Mouse (Mus musculus) lung, postnatal 0 days (tissue): ENCODE measurements around the gene Apoe. TPM values are rescaled to one million over a fixed set of nuclear protein-coding genes. Genes with fewer than 3 reads are reported as not detected.

Source experiments
- ATAC-seq: fragments of 200-750 bp; cut with Nextera tagmentation; 2 replicates; pipeline ENCODE4 v1.8.0; 2017; ENCODE audit warnings: moderate library complexity
- DNase-seq: peaks from one replicate; pipeline ENCODE4 v3.0.0-alpha.2; 2016; ENCODE audit warnings: low spot score
- H3K27ac ChIP-seq: fragments of 300-500 bp; sonication (generic); 2 replicates; pipeline ENCODE4 v1.5.1; 2014; ENCODE audit warnings: antibody characterized with exemption, mild to moderate bottlenecking, low read length, mixed read lengths
- H3K27me3 ChIP-seq: fragments of 300-500 bp; sonication (generic); replicated peaks from 2 replicates; pipeline ENCODE4 v1.6.1; 2014; ENCODE audit warnings: low read length, mixed read lengths; ENCODE audit not compliant: insufficient read depth
- H3K36me3 ChIP-seq: fragments of 300-500 bp; sonication (generic); 2 replicates; pipeline ENCODE4 v1.6.1; 2014; ENCODE audit warnings: low read length, mixed read lengths; ENCODE audit not compliant: insufficient read depth
- H3K4me1 ChIP-seq: fragments of 300-500 bp; sonication (generic); 2 replicates; pipeline ENCODE4 v1.6.1; 2014; ENCODE audit warnings: antibody characterized with exemption, low read depth, low read length, mixed read lengths; ENCODE audit not compliant: insufficient read depth
- H3K4me2 ChIP-seq: fragments of 300-500 bp; sonication (generic); replicated peaks from 2 replicates; pipeline ENCODE4 v1.6.1; 2014; ENCODE audit warnings: low read depth, mild to moderate bottlenecking, low read length, moderate library complexity, mixed read lengths
- H3K4me3 ChIP-seq: fragments of 300-500 bp; sonication (generic); 2 replicates; pipeline ENCODE4 v1.5.1; 2014; ENCODE audit warnings: low read depth, low read length
- H3K9ac ChIP-seq: fragments of 300-500 bp; sonication (generic); replicated peaks from 2 replicates; pipeline ENCODE4 v1.6.1; 2014; ENCODE audit warnings: low read depth, mild to moderate bottlenecking
- H3K9me3 ChIP-seq: fragments of 300-500 bp; sonication (generic); 2 replicates; pipeline ENCODE4 v1.6.1; 2016; ENCODE audit warnings: low read length, mixed read lengths
- CTCF ChIP-seq: IDR thresholded peaks from 2 replicates; pipeline ENCODE4 v1.5.1; 2016; ENCODE audit warnings: antibody characterized with exemption, mild to moderate bottlenecking
- EP300 ChIP-seq: IDR thresholded peaks from 2 replicates; pipeline ENCODE4 v1.6.1; 2016; ENCODE audit warnings: antibody characterized with exemption, mild to moderate bottlenecking, control low read depth
- WGBS: fragments of 180-500 bp; shearing (Covaris S2); extraction: QIAGEN DNeasy Blood & Tissue Kit; methylation state at CpG from one replicate; pipeline ENCODE4 v1.1.7; 2014; 5-methylcytosine and 5-hydroxymethylcytosine counted together
- polyA plus RNA-seq: library from polyadenylated mRNA; unstranded; fragments of >200 nt; fragmentation: Nextera tagmentation; extraction: Ambion mirVana; gene quantifications from 2 replicates; pipeline ENCODE4 v1.2.1, GENCODE M21; 2015

Gene Apoe
- polyA plus RNA-seq, 1 experiment from 2014 or later: 1,006 TPM

- H3K4me1 ChIP-seq: peaks cover 21% of the 10 kb centered on the region; the same call in 1 of the 2 replicates
- no peaks in the 10 kb centered on the region for H3K27me3 ChIP-seq
- TF ChIP-seq EP300 (no peak), CTCF (no peak)
- no peak overlapping the region for H3K4me2 ChIP-seq
- no peaks in the 10 kb centered on the region for H3K9me3 ChIP-seq
- WGBS: 75% methylated on average over 6 of the region's 6 CpGs
- DNase-seq (no peak), ATAC-seq (no peak)
- H3K9ac ChIP-seq: no peak overlapping the region
- H3K27ac ChIP-seq: no peak overlapping the region
- no peaks in the 10 kb centered on the region for H3K36me3 ChIP-seq
- no peak overlapping the region for H3K4me3 ChIP-seq
These were observed 44.8 kb upstream of the Apoe start for GRCm38 (mm10) chr7:19743791-19744190.

- TF ChIP-seq CTCF: no peak
- H3K4me2 ChIP-seq: no peak overlapping the region
- H3K27me3 ChIP-seq: no peaks in the 10 kb centered on the region
- H3K36me3 ChIP-seq: 0 out of 2 replicates have a peak, but pooled peaks cover 3% of the 10 kb centered on the region
- ATAC-seq (no peak), DNase-seq (no peak)
- no peaks in the 10 kb centered on the region for H3K9me3 ChIP-seq
- WGBS: 43% methylated on average over 5 of the region's 5 CpGs
- no peak overlapping the region for H3K9ac ChIP-seq
- H3K27ac ChIP-seq: no peak overlapping the region
- peaks cover 21% of the 10 kb centered on the region; the same call in 1 of the 2 replicates for H3K4me1 ChIP-seq
- no peak overlapping the region for H3K4me3 ChIP-seq
These were observed 43.5 kb upstream of the Apoe start for GRCm38 (mm10) chr7:19742468-19742867.

- peak; percentile 45 for ATAC-seq
- H3K9me3 ChIP-seq: no peaks in the 10 kb centered on the region
- H3K36me3 ChIP-seq: peaks cover 8% of the 10 kb centered on the region; the same call in 1 of the 2 replicates
- no peak overlapping the region for H3K4me3 ChIP-seq
- H3K27ac ChIP-seq: 0 out of 2 replicates have a peak overlapping the region, but pooled peaks have one; percentile 39
- peaks cover 19% of the 10 kb centered on the region; the same call in 1 of the 2 replicates for H3K4me1 ChIP-seq
- H3K27me3 ChIP-seq: no peaks in the 10 kb centered on the region
- TF ChIP-seq EP300: no peak
- no peak for TF ChIP-seq CTCF
- DNase-seq: no peak
- 19% methylated on average over 8 of the region's 8 CpGs for WGBS
- no peak overlapping the region for H3K4me2 ChIP-seq
- H3K9ac ChIP-seq: no peak overlapping the region
These were observed 42.5 kb upstream of the Apoe start for GRCm38 (mm10) chr7:19741329-19742031.

GRCm38 (mm10) chr7:19740269-19740668 lies 41.3 kb upstream of the Apoe start:
- 80% methylated on average over 11 of the region's 11 CpGs for WGBS
- H3K36me3 ChIP-seq: peaks cover 8% of the 10 kb centered on the region; the same call in 1 of the 2 replicates
- H3K4me3 ChIP-seq: no peak overlapping the region

GRCm38 (mm10) chr7:19738771-19739170 lies 39.8 kb upstream of the Apoe start:
- no peak overlapping the region for H3K27ac ChIP-seq
- H3K36me3 ChIP-seq: peaks cover 12% of the 10 kb centered on the region; the same call in 1 of the 2 replicates
- no peaks in the 10 kb centered on the region for H3K27me3 ChIP-seq
- peaks cover 11% of the 10 kb centered on the region; the same call in 1 of the 2 replicates for H3K4me1 ChIP-seq
- ATAC-seq: no peak
- WGBS: 81% methylated on average over 3 of the region's 3 CpGs
- no peak overlapping the region for H3K9ac ChIP-seq
- H3K4me3 ChIP-seq: no peak overlapping the region
- DNase-seq: no peak
- H3K9me3 ChIP-seq: no peaks in the 10 kb centered on the region
- TF ChIP-seq EP300 (no peak), CTCF (peak; percentile 62)
- H3K4me2 ChIP-seq: no peak overlapping the region

More at GRCm38 (mm10) chr7:19740269-19740668, 41.3 kb upstream of the Apoe start:
- Histone ChIP-seq H3K9me3 (no peaks in the 10 kb centered on the region), H3K27me3 (no peaks in the 10 kb centered on the region), H3K9ac (no peak overlapping the region), H3K27ac (no peak overlapping the region), H3K4me1 (peaks cover 16% of the 10 kb centered on the region; the same call in 1 of the 2 replicates), H3K4me2 (no peak overlapping the region)
- 0 out of 2 replicates have a peak, but pooled peaks have one; percentile 8 for ATAC-seq
- no peak for DNase-seq
- TF ChIP-seq CTCF (peak; percentile 48), EP300 (no peak)

- H3K4me2 ChIP-seq: no peak overlapping the region
- no peak overlapping the region for H3K9ac ChIP-seq
- H3K36me3 ChIP-seq: peaks cover 31% of the 10 kb centered on the region; the same call in 1 of the 2 replicates
- H3K27ac ChIP-seq: no peak overlapping the region
- 86% methylated on average over 15 of the region's 16 CpGs for WGBS
- no peak for DNase-seq
- peaks cover 4% of the 10 kb centered on the region; the same call in 1 of the 2 replicates for H3K4me1 ChIP-seq
- TF ChIP-seq EP300 (no peak), CTCF (no peak)
- H3K4me3 ChIP-seq: no peak overlapping the region
- no peaks in the 10 kb centered on the region for H3K9me3 ChIP-seq
- no peak for ATAC-seq
- no peaks in the 10 kb centered on the region for H3K27me3 ChIP-seq
These were observed 37.5 kb upstream of the Apoe start for GRCm38 (mm10) chr7:19736389-19737057.
